Mouse (Mus musculus) midbrain, embryonic 11.5 days (tissue): ENCODE results near the gene Gm49027. TPM values are rescaled to one million over a fixed set of nuclear protein-coding genes. Genes with fewer than 3 reads are reported as not detected.
A peak's percentile ranks its signal among the peaks of the same experiment; 100 is the strongest.
"Not testable (repeated sequence)": the region's sequence is repeated elsewhere in the genome, so short reads cannot be mapped to it uniquely, and the experiment has no call there.

Experiments
- ATAC-seq: fragments of 200-750 bp; cut with Nextera tagmentation; 2 replicates; pipeline ENCODE4 v1.8.0; 2017; ENCODE audit warnings: moderate TSS enrichment, moderate library complexity; ENCODE audit not compliant: low FRiP score
- DNase-seq: peaks from one replicate; pipeline ENCODE4 v3.0.0; 2015; ENCODE audit warnings: low spot score; ENCODE audit errors: missing footprints
- H3K27ac ChIP-seq: fragments of 300-500 bp; sonication (generic); 2 replicates; pipeline ENCODE4 v1.5.1; 2014; ENCODE audit warnings: low read depth, low read length
- H3K27me3 ChIP-seq: fragments of 300-500 bp; sonication (generic); 2 replicates; pipeline ENCODE4 v1.6.1; 2014; ENCODE audit warnings: mild to moderate bottlenecking, low read length, moderate library complexity, mixed read lengths; ENCODE audit not compliant: control insufficient read depth, insufficient read depth
- H3K36me3 ChIP-seq: fragments of 300-500 bp; sonication (generic); 2 replicates; pipeline ENCODE4 v1.6.1; 2014; ENCODE audit warnings: mild to moderate bottlenecking, low read length, moderate library complexity, mixed read lengths; ENCODE audit not compliant: control insufficient read depth, insufficient read depth
- H3K4me1 ChIP-seq: fragments of 300-500 bp; sonication (generic); 2 replicates; pipeline ENCODE4 v1.6.1; 2014; ENCODE audit warnings: low read length; ENCODE audit not compliant: control insufficient read depth, insufficient read depth
- H3K4me2 ChIP-seq: fragments of 300-500 bp; sonication (generic); 2 replicates; pipeline ENCODE4 v1.6.1; 2014; ENCODE audit warnings: mild to moderate bottlenecking, moderate library complexity
- H3K4me3 ChIP-seq: fragments of 300-500 bp; sonication (generic); 2 replicates; pipeline ENCODE4 v1.5.1; 2014; ENCODE audit warnings: low read depth, low read length
- H3K9ac ChIP-seq: fragments of 300-500 bp; sonication (generic); 2 replicates; pipeline ENCODE4 v1.6.1; 2014; ENCODE audit warnings: low read length
- H3K9me3 ChIP-seq: fragments of 300-500 bp; sonication (generic); 2 replicates; pipeline ENCODE4 v1.6.1; 2016; ENCODE audit warnings: low read length; ENCODE audit not compliant: control insufficient read depth
- WGBS: fragments of 180-500 bp; shearing (Covaris S2); extraction: QIAGEN DNeasy Blood & Tissue Kit; methylation state at CpG from one replicate; pipeline ENCODE4 v1.1.7; 2014; 5-methylcytosine and 5-hydroxymethylcytosine counted together
- polyA plus RNA-seq: library from polyadenylated mRNA; unstranded; fragments of >200 nt; fragmentation: Nextera tagmentation; extraction: Ambion mirVana; gene quantifications from 2 replicates; pipeline ENCODE4 v1.2.1, GENCODE M21; 2014

The Gm49027 gene
- polyA plus RNA-seq, 1 experiment from 2014 or later, result 0.72 TPM

DNA sequence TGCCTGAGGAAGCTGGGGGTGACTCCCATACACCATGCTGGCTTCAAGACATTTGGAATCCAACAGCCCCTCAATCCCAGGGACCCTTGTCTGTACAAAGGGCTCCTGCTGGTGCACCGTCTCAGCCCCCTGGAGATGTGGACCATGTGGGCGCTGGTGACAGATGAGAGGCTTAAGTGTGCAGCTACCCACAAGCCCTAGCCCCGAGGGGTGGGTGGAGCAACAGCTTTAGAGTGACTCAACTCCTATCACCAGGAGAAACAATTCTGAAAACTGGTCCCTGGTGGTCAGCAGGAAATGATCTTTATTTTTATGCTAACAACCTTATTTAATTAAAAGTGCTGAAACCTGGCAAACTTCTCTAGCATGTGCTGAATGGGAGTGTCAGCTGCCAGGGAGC, 13.9 kb downstream of the Gm49027 start:
- H3K9ac ChIP-seq, H3K4me1 ChIP-seq, H3K27ac ChIP-seq, H3K9me3 ChIP-seq, ATAC-seq, H3K36me3 ChIP-seq, H3K4me2 ChIP-seq, H3K4me3 ChIP-seq, H3K27me3 ChIP-seq: not testable (repeated sequence)
- DNase-seq, result peak; percentile 33
- 80% methylated on average over 3 of the region's 3 CpGs for WGBS

DNA sequence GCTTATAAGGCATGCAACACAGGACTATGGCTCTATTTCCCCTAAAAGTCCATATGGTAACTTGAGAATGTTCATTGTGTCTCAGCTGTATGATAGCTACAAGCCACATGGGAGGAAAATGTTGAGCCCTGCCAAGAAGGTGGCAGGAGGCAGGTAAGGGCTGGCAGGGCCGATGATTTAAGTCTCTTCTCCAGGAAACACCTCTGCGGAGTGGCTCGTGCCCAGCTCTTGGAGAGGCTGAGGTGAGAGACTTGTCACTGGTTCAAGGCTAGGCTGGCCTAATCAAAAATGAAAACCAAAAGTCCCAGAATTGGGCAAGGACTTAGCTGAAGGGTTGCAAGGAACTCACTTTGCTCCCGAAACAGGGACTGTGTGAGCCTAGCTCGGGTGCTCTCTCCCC, 15.1 kb downstream of the Gm49027 start, which contains the start of gene B3gnt4:
TSS of gene B3gnt4 (plus strand) at position 301 of the 400 bp plus-strand sequence.
- no peaks in the 10 kb centered on the region for H3K9me3 ChIP-seq
- ATAC-seq (no peak), DNase-seq (peak; percentile 4)
- H3K4me3 ChIP-seq, result no peak within 1 kb of the TSS
- peaks cover 5% of the 10 kb centered on the region for H3K4me1 ChIP-seq
- no peak within 1 kb of the TSS for H3K27ac ChIP-seq
- no peaks in the 10 kb centered on the region for H3K36me3 ChIP-seq
- H3K9ac ChIP-seq, result peak within 1 kb of the TSS; percentile 67; the same call in 1 of the 2 replicates
- WGBS, result 90% methylated on average over 5 of the region's 5 CpGs
- H3K27me3 ChIP-seq, result peaks cover 3% of the 10 kb centered on the region; the same call in 1 of the 2 replicates
- H3K4me2 ChIP-seq, result peak within 1 kb of the TSS; percentile 80; the same call in 1 of the 2 replicates

GRCm38 (mm10) chr5:123508921-123509320, 16.4 kb downstream of the Gm49027 start:
- Histone ChIP-seq H3K4me2 (peak overlapping the region; percentile 80), H3K36me3 (no peaks in the 10 kb centered on the region), H3K27me3 (peaks cover 3% of the 10 kb centered on the region; the same call in 1 of the 2 replicates), H3K9ac (peak overlapping the region; percentile 67), H3K4me3 (peak overlapping the region; percentile 60), H3K27ac (no peak overlapping the region), H3K4me1 (peaks cover 5% of the 10 kb centered on the region), H3K9me3 (no peaks in the 10 kb centered on the region)
- no peak for ATAC-seq
- DNase-seq, result peak; percentile 93
- 7% methylated on average over 12 of the region's 12 CpGs for WGBS

- WGBS, result 1% methylated on average over 57 of the region's 59 CpGs
- DNase-seq (peak; percentile 100), ATAC-seq (peak; percentile 93)
- Histone ChIP-seq H3K9me3 (no peaks in the 10 kb centered on the region), H3K4me2 (peak overlapping the region; percentile 80), H3K4me3 (peak overlapping the region; percentile 60), H3K36me3 (no peaks in the 10 kb centered on the region), H3K9ac (peak overlapping the region; percentile 67), H3K4me1 (peaks cover 5% of the 10 kb centered on the region), H3K27me3 (peaks cover 3% of the 10 kb centered on the region; the same call in 1 of the 2 replicates), H3K27ac (no peak overlapping the region)
Measured at GRCm38 (mm10) chr5:123507936-123508723, 17.2 kb downstream of the Gm49027 start.

- Histone ChIP-seq H3K27me3 (peaks cover 3% of the 10 kb centered on the region; the same call in 1 of the 2 replicates), H3K27ac (no peak overlapping the region), H3K4me3 (no peak overlapping the region), H3K4me1 (peaks cover 3% of the 10 kb centered on the region; the same call in 1 of the 2 replicates), H3K36me3 (no peaks in the 10 kb centered on the region), H3K9ac (no peak overlapping the region), H3K4me2 (no peak overlapping the region), H3K9me3 (no peaks in the 10 kb centered on the region)
- WGBS, result 88% methylated on average over 4 of the region's 4 CpGs
- ATAC-seq (no peak), DNase-seq (peak; percentile 37)
Measured at GRCm38 (mm10) chr5:123501973-123502372, 23.3 kb downstream of the Gm49027 start.

DNA sequence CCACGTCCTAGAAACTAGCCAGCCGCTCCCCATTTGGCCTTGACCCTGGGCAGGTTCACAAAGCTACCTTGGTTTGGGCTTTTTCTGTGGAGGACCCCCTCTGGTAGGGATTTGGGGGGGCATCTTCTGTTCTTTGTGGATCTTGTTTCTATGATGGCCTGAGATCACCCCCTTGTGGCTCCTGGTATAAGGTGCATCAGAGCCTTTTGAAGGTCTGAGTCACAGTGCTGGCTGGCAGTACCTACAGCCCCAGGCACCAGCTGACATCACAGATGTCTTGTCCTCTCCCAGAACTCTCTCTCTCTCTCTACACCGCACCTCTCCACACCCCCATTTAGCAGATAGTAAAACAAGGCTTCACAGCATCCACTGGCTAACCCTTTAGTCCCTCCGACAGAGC, 25.6 kb downstream of the Gm49027 start:
- no peaks in the 10 kb centered on the region for H3K9me3 ChIP-seq
- no peak for ATAC-seq
- peaks cover 3% of the 10 kb centered on the region; the same call in 1 of the 2 replicates for H3K27me3 ChIP-seq
- no peak overlapping the region for H3K9ac ChIP-seq
- no peaks in the 10 kb centered on the region for H3K36me3 ChIP-seq
- no peak overlapping the region for H3K4me3 ChIP-seq
- peak; percentile 88 for DNase-seq
- no peak overlapping the region for H3K27ac ChIP-seq
- 40% methylated on average over 4 of the region's 4 CpGs for WGBS
- H3K4me1 ChIP-seq, result peaks cover 3% of the 10 kb centered on the region; the same call in 1 of the 2 replicates
- H3K4me2 ChIP-seq, result no peak overlapping the region

DNA sequence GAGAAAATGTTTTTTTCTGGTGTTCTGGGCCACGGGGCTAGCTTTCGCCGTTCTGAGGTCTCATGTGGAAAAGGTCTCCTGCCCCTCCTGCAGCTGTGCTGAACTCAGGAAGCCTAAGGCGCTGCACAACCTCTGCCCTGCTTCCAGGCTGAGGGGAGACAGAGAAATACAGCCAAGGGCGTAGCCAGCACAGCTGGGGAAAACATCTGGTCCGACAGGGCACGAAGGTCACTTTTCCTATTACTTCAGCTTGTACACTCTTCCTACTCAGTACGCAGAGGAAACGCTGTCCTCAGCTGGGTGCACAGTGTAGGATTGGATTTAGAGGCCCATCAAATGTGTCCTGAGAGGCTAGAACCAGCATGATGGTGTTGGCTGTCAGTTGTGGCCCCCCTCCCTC, 35.4 kb downstream of the Gm49027 start:
- no peaks in the 10 kb centered on the region for H3K4me1 ChIP-seq
- no peak overlapping the region for H3K4me3 ChIP-seq
- WGBS, result 63% methylated on average over 9 of the region's 9 CpGs
- no peaks in the 10 kb centered on the region for H3K36me3 ChIP-seq
- no peak for ATAC-seq
- no peak overlapping the region for H3K4me2 ChIP-seq
- H3K27me3 ChIP-seq, result no peaks in the 10 kb centered on the region
- peak; percentile 83 for DNase-seq
- no peak overlapping the region for H3K9ac ChIP-seq
- no peak overlapping the region for H3K27ac ChIP-seq
- H3K9me3 ChIP-seq, result no peaks in the 10 kb centered on the region

- ATAC-seq (peak; percentile 78), DNase-seq (peak; percentile 73)
Measured at GRCm38 (mm10) chr5:123489112-123489785, 36.0 kb downstream of the Gm49027 start, which contains the start of the genes Lrrc43 and Il31. TSS of gene Lrrc43 (plus strand) at chr5:123489305. TSS of gene Il31 (minus strand) at chr5:123489489.

More at GRCm38 (mm10) chr5:123489112-123489785, 36.0 kb downstream of the Gm49027 start, which contains the start of the genes Lrrc43 and Il31:
- 9% methylated on average over 25 of the region's 25 CpGs for WGBS
- no peaks in the 10 kb centered on the region for H3K27me3 ChIP-seq
- H3K9ac ChIP-seq, result peak within 1 kb of the TSS; percentile 1; the same call in 1 of the 2 replicates
- no peaks in the 10 kb centered on the region for H3K36me3 ChIP-seq
- no peaks in the 10 kb centered on the region for H3K4me1 ChIP-seq
- H3K4me2 ChIP-seq, result peak within 1 kb of the TSS; percentile 38
- H3K27ac ChIP-seq, result no peak within 1 kb of the TSS
- no peak within 1 kb of the TSS for H3K4me3 ChIP-seq
- H3K9me3 ChIP-seq, result no peaks in the 10 kb centered on the region
